Mouse (Mus musculus): ENCODE results near the gene Bicdl1. TPM values are rescaled to one million over a fixed set of nuclear protein-coding genes. Genes with fewer than 3 reads are reported as not detected.

Gene Bicdl1
- polyA plus RNA-seq, 1 experiment from 2014 or later = 7.1 TPM

GRCm38 (mm10) chr5:115738032-115738431 is 6.6 kb upstream of the Bicdl1 start:
- WGBS = 92% methylated on average over 5 of the region's 5 CpGs
- Histone ChIP-seq H3K27me3 (ENCODE audit: control insufficient read depth, insufficient read depth, low read length) (peaks cover 16% of the 10 kb centered on the region), H3K4me1 (ENCODE audit: control insufficient read depth in 2 of 2, insufficient read depth in 2 of 2, low read length in 2 of 2) (no peaks in the 10 kb centered on the region), H3K9ac (ENCODE audit: low read length) (no peak overlapping the region), H3K4me2 (ENCODE audit: low read length) (no peak overlapping the region), H3K9me3 (ENCODE audit: control insufficient read depth, low read length) (peaks cover 5% of the 10 kb centered on the region; the same call in 1 of the 2 replicates), H3K27ac (replicated peaks in 1 of 2; ENCODE audit: control insufficient read depth in 1 of 2, insufficient read depth in 1 of 2, low read depth in 2 of 2, low read length in 2 of 2) (no peak overlapping the region), H3K4me3 (ENCODE audit: control insufficient read depth in 1 of 2, insufficient read depth in 1 of 2, low read depth in 1 of 2, low read length in 2 of 2) (no peak overlapping the region), H3K36me3 (ENCODE audit: control insufficient read depth, insufficient read depth, low read length) (no peaks in the 10 kb centered on the region)
- ATAC-seq (ENCODE audit: insufficient number of reproducible peaks, insufficient read depth, low FRiP score, low read depth) = no peak

- no peaks in the 10 kb centered on the region for H3K36me3 ChIP-seq (ENCODE audit: control insufficient read depth, insufficient read depth, low read length)
- peaks cover 5% of the 10 kb centered on the region; the same call in 1 of the 2 replicates for H3K9me3 ChIP-seq (ENCODE audit: control insufficient read depth, low read length)
- H3K4me2 ChIP-seq (ENCODE audit: low read length) = no peak overlapping the region
- WGBS = 75% methylated on average over 2 of the region's 2 CpGs
- ATAC-seq (ENCODE audit: insufficient number of reproducible peaks, insufficient read depth, low FRiP score, low read depth) = no peak
- no peak overlapping the region for H3K4me3 ChIP-seq (ENCODE audit: control insufficient read depth in 1 of 2, insufficient read depth in 1 of 2, low read depth in 1 of 2, low read length in 2 of 2)
- H3K27me3 ChIP-seq (ENCODE audit: control insufficient read depth, insufficient read depth, low read length) = peaks cover 38% of the 10 kb centered on the region
- peaks cover 9 to 10% of the 10 kb centered on the region in 2 experiments for H3K4me1 ChIP-seq (ENCODE audit: control insufficient read depth in 2 of 2, insufficient read depth in 2 of 2, low read length in 2 of 2)
- no peak overlapping the region for H3K27ac ChIP-seq (replicated peaks in 1 of 2; ENCODE audit: control insufficient read depth in 1 of 2, insufficient read depth in 1 of 2, low read depth in 2 of 2, low read length in 2 of 2)
- H3K9ac ChIP-seq (ENCODE audit: low read length) = no peak overlapping the region
Measured at GRCm38 (mm10) chr5:115734570-115734969, 3.1 kb upstream of the Bicdl1 start.

DNA sequence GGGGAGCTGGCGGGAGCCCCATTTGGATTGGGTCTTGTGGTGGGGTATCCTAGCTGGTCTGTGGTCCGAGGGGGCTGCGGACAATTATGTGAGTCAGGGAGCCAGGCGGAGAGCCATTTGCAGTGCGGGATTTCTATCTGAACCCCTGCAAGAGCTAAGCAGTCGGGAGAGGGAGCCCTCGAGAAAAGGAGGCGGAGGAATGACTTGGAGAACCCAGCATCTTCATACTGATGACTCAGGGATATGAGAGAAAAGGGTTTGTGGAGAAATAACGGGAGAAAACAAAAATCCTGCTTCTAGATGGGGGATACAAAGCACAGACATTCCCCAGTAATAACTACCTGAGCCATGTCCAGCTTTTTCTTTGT is 1.4 kb upstream of the Bicdl1 start:
- peaks cover 1% of the 10 kb centered on the region; the same call in 1 of the 2 replicates for H3K9me3 ChIP-seq (ENCODE audit: control insufficient read depth, low read length)
- H3K27me3 ChIP-seq (ENCODE audit: control insufficient read depth, insufficient read depth, low read length) = peaks cover 49% of the 10 kb centered on the region
- H3K36me3 ChIP-seq (ENCODE audit: control insufficient read depth, insufficient read depth, low read length) = no peaks in the 10 kb centered on the region
- peak overlapping the region; percentile 57 to 67 for H3K4me3 ChIP-seq (ENCODE audit: control insufficient read depth in 1 of 2, insufficient read depth in 1 of 2, low read depth in 1 of 2, low read length in 2 of 2)
- no peak overlapping the region for H3K9ac ChIP-seq (ENCODE audit: low read length)
- peak overlapping the region; percentile 99 for H3K4me2 ChIP-seq (ENCODE audit: low read length)
- H3K4me1 ChIP-seq (ENCODE audit: control insufficient read depth in 2 of 2, insufficient read depth in 2 of 2, low read length in 2 of 2) = peaks cover 9 to 10% of the 10 kb centered on the region in 2 experiments
- no peak for ATAC-seq (ENCODE audit: insufficient number of reproducible peaks, insufficient read depth, low FRiP score, low read depth)
- H3K27ac ChIP-seq (replicated peaks in 1 of 2; ENCODE audit: control insufficient read depth in 1 of 2, insufficient read depth in 1 of 2, low read depth in 2 of 2, low read length in 2 of 2) = no peak overlapping the region
- 1% methylated on average over 9 of the region's 9 CpGs for WGBS

DNA sequence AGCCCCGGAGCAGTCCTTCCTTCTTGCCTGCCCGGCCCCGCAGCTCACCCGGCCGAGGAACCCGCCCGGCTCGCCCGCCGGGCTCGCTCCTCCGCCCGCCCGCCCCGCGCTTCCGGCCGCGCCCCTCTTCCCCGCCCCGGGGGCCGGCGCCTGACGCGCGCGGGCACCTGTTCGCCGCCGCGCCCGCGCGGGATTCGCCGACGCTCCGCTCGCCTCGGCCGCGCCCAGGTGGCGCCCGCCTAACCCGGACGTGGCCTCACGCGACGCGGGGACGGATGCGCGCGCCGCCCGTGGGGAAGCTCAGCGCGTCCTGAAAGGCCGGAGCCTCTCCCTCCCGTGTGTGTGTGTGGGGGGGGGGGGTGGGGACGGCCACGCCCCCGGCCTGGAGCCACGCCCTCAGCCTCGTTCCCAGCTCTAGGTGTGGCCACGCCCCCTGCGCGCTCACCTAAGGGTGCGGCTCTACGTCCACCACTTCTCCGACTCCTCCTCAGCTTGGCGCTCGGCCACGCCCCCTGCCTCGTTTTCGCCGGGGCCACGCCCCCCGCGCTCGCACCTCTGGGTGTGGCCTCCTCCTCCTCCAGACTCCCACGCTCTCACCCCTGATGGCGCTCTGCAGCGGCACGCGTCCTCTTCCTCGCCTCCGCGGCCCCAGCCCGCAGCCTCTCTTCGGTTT is 891 bp upstream of the Bicdl1 start:
- Histone ChIP-seq H3K4me3 (ENCODE audit: control insufficient read depth in 1 of 2, insufficient read depth in 1 of 2, low read depth in 1 of 2, low read length in 2 of 2) (peak overlapping the region; percentile 57 to 67), H3K9me3 (ENCODE audit: control insufficient read depth, low read length) (no peaks in the 10 kb centered on the region), H3K27me3 (ENCODE audit: control insufficient read depth, insufficient read depth, low read length) (peaks cover 49% of the 10 kb centered on the region), H3K4me1 (ENCODE audit: control insufficient read depth in 2 of 2, insufficient read depth in 2 of 2, low read length in 2 of 2) (peaks cover 9 to 10% of the 10 kb centered on the region in 2 experiments), H3K36me3 (ENCODE audit: control insufficient read depth, insufficient read depth, low read length) (no peaks in the 10 kb centered on the region), H3K27ac (replicated peaks in 1 of 2; ENCODE audit: control insufficient read depth in 1 of 2, insufficient read depth in 1 of 2, low read depth in 2 of 2, low read length in 2 of 2) (no peak overlapping the region), H3K4me2 (ENCODE audit: low read length) (peak overlapping the region; percentile 99), H3K9ac (ENCODE audit: low read length) (no peak overlapping the region)
- WGBS = 0% methylated on average over 62 of the region's 91 CpGs
- ATAC-seq (ENCODE audit: insufficient number of reproducible peaks, insufficient read depth, low FRiP score, low read depth) = peak; percentile 75

DNA sequence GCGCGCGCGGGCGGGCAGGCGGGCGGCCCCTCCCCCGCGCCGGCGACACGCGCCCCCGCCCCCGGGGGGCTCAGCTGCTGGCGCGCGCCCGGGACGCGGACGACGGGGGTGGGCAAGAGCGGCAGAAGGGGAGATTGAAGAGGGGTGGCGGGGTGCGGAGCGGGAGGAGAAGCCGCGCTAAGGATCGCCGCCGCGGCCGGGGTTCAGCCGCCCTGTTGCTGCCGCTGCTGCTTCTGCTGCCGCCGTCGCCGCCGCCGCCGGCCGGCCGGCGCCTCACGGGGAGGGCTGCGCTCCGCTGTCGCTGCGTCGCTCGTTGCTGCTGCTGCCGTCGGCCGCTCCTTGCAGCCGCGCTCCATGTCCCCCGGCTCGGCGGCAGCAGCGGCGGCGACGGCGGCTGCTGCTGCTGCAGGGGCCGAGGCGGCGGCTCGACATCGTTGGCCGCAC is 333 bp upstream of the Bicdl1 start:
- Histone ChIP-seq H3K9me3 (ENCODE audit: control insufficient read depth, low read length) (no peaks in the 10 kb centered on the region), H3K4me3 (ENCODE audit: control insufficient read depth in 1 of 2, insufficient read depth in 1 of 2, low read depth in 1 of 2, low read length in 2 of 2) (peak overlapping the region; percentile 57 to 67), H3K9ac (ENCODE audit: low read length) (no peak overlapping the region), H3K27me3 (ENCODE audit: control insufficient read depth, insufficient read depth, low read length) (peaks cover 49% of the 10 kb centered on the region), H3K36me3 (ENCODE audit: control insufficient read depth, insufficient read depth, low read length) (no peaks in the 10 kb centered on the region), H3K27ac (replicated peaks in 1 of 2; ENCODE audit: control insufficient read depth in 1 of 2, insufficient read depth in 1 of 2, low read depth in 2 of 2, low read length in 2 of 2) (no peak overlapping the region), H3K4me2 (ENCODE audit: low read length) (peak overlapping the region; percentile 99), H3K4me1 (ENCODE audit: control insufficient read depth in 2 of 2, insufficient read depth in 2 of 2, low read length in 2 of 2) (peaks cover 9 to 10% of the 10 kb centered on the region in 2 experiments)
- under 1% methylated on average over 46 of the region's 72 CpGs for WGBS
- peak; percentile 11; the same call in 1 of the 2 replicates for ATAC-seq (ENCODE audit: insufficient number of reproducible peaks, insufficient read depth, low FRiP score, low read depth)

DNA sequence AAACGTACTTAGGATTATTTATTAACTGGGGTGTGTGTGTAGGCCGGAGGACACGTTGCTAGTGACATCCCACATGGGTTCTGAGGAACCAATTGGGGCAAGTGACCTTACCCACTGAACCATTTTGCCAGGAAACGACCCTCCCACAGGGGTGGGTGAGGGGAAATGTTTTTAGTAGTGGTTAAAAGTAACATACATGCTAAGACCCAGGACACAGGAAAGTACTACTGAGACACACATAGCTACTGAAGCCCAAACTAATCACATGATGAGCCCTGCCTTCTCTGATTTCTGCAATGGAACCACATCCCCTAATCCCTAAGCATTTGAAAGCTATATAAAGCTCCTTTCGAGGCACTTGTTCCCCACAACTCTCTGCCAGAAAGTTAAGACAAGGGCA is 1.1 kb downstream of the Bicdl1 start:
- no peaks in the 10 kb centered on the region for H3K9me3 ChIP-seq (ENCODE audit: control insufficient read depth, low read length)
- H3K4me2 ChIP-seq (ENCODE audit: low read length) = no peak overlapping the region; the same call in 1 of the 2 replicates
- 66% methylated on average over 5 of the region's 5 CpGs for whole genome bisulfite sequencing
- H3K4me3 ChIP-seq (ENCODE audit: control insufficient read depth in 1 of 2, insufficient read depth in 1 of 2, low read depth in 1 of 2, low read length in 2 of 2) = peak overlapping the region in 1 of 2 experiments; percentile 57; a peak in 1 of 4 replicates
- H3K36me3 ChIP-seq (ENCODE audit: control insufficient read depth, insufficient read depth, low read length) = no peaks in the 10 kb centered on the region
- peaks cover 9 to 10% of the 10 kb centered on the region in 2 experiments for H3K4me1 ChIP-seq (ENCODE audit: control insufficient read depth in 2 of 2, insufficient read depth in 2 of 2, low read length in 2 of 2)
- no peak overlapping the region for H3K27ac ChIP-seq (replicated peaks in 1 of 2; ENCODE audit: control insufficient read depth in 1 of 2, insufficient read depth in 1 of 2, low read depth in 2 of 2, low read length in 2 of 2)
- H3K27me3 ChIP-seq (ENCODE audit: control insufficient read depth, insufficient read depth, low read length) = peaks cover 46% of the 10 kb centered on the region
- no peak for ATAC-seq (ENCODE audit: insufficient number of reproducible peaks, insufficient read depth, low FRiP score, low read depth)
- H3K9ac ChIP-seq (ENCODE audit: low read length) = no peak overlapping the region

- peaks cover 26% of the 10 kb centered on the region for H3K27me3 ChIP-seq (ENCODE audit: control insufficient read depth, insufficient read depth, low read length)
- no peak overlapping the region for H3K4me2 ChIP-seq (ENCODE audit: low read length)
- no peaks in the 10 kb centered on the region for H3K36me3 ChIP-seq (ENCODE audit: control insufficient read depth, insufficient read depth, low read length)
- peaks cover 5 to 6% of the 10 kb centered on the region in 2 experiments; a peak in 3 of 4 replicates for H3K4me1 ChIP-seq (ENCODE audit: control insufficient read depth in 2 of 2, insufficient read depth in 2 of 2, low read length in 2 of 2)
- H3K9me3 ChIP-seq (ENCODE audit: control insufficient read depth, low read length) = no peaks in the 10 kb centered on the region
- no peak overlapping the region for H3K9ac ChIP-seq (ENCODE audit: low read length)
- no peak overlapping the region for H3K27ac ChIP-seq (replicated peaks in 1 of 2; ENCODE audit: control insufficient read depth in 1 of 2, insufficient read depth in 1 of 2, low read depth in 2 of 2, low read length in 2 of 2)
- ATAC-seq (ENCODE audit: insufficient number of reproducible peaks, insufficient read depth, low FRiP score, low read depth) = no peak
- no peak overlapping the region for H3K4me3 ChIP-seq (ENCODE audit: control insufficient read depth in 1 of 2, insufficient read depth in 1 of 2, low read depth in 1 of 2, low read length in 2 of 2)
- 80% methylated on average over 8 of the region's 8 CpGs for WGBS
Measured at GRCm38 (mm10) chr5:115726581-115726980, 4.8 kb downstream of the Bicdl1 start.
